Mouse (Mus musculus) hindbrain, embryonic 14.5 days (tissue): ENCODE measurements at regions not wholly inside any gene's neighbourhood (a gene's known extent, or its start where the extent isn't known, plus 50 kb on each side); places are given as distances from the start of the nearest gene placed in this dataset.

ENCODE experiments used
- ATAC-seq: fragments of 200-750 bp; cut with Nextera tagmentation; 2 replicates; pipeline ENCODE4 v1.8.0; 2017; ENCODE audit warnings: moderate number of reproducible peaks, mild to moderate bottlenecking, moderate TSS enrichment, moderate library complexity; ENCODE audit not compliant: low FRiP score
- DNase-seq: peaks from one replicate; pipeline ENCODE4 v3.0.0-alpha.2; 2015; ENCODE audit warnings: low spot score
- H3K27ac ChIP-seq: fragments of 300-500 bp; sonication (generic); 2 replicates; pipeline ENCODE4 v1.5.1; 2014; ENCODE audit warnings: mild to moderate bottlenecking, moderate library complexity
- H3K27me3 ChIP-seq: fragments of 300-500 bp; sonication (generic); 2 replicates; pipeline ENCODE4 v1.6.1; 2014; ENCODE audit warnings: mild to moderate bottlenecking, low read length, mixed read lengths; ENCODE audit not compliant: control insufficient read depth, insufficient read depth
- H3K36me3 ChIP-seq: fragments of 300-500 bp; sonication (generic); replicated peaks from 2 replicates; pipeline ENCODE4 v1.6.1; 2014; ENCODE audit not compliant: control insufficient read depth, insufficient read depth
- H3K4me1 ChIP-seq: fragments of 300-500 bp; sonication (generic); replicated peaks from 2 replicates; pipeline ENCODE4 v1.6.1; 2014; ENCODE audit warnings: antibody characterized with exemption, low read length, mixed read lengths; ENCODE audit not compliant: control insufficient read depth, insufficient read depth
- H3K4me2 ChIP-seq: fragments of 300-500 bp; sonication (generic); replicated peaks from 2 replicates; pipeline ENCODE4 v1.6.1; 2014; ENCODE audit warnings: mild to moderate bottlenecking, moderate library complexity
- H3K4me3 ChIP-seq: fragments of 300-500 bp; sonication (generic); replicated peaks from 2 replicates; pipeline ENCODE4 v1.5.1; 2014; ENCODE audit warnings: mild to moderate bottlenecking, low read length
- H3K9ac ChIP-seq: fragments of 300-500 bp; sonication (generic); 2 replicates; pipeline ENCODE4 v1.6.1; 2014
- H3K9me3 ChIP-seq: fragments of 300-500 bp; sonication (generic); 2 replicates; pipeline ENCODE4 v1.6.1; 2016; ENCODE audit warnings: low read length; ENCODE audit not compliant: control insufficient read depth
- WGBS: fragments of 180-500 bp; shearing (Covaris S2); extraction: QIAGEN DNeasy Blood & Tissue Kit; methylation state at CpG from one replicate; pipeline ENCODE4 v1.1.7; 2014; 5-methylcytosine and 5-hydroxymethylcytosine counted together

- no peak overlapping the region for H3K9ac ChIP-seq
- no peak for ATAC-seq
- no peak overlapping the region for H3K27ac ChIP-seq
- no peaks in the 10 kb centered on the region for H3K4me1 ChIP-seq
- no peaks in the 10 kb centered on the region for H3K36me3 ChIP-seq
- no peak overlapping the region for H3K4me2 ChIP-seq
- WGBS: 79% methylated on average over 5 of the region's 5 CpGs
- H3K27me3 ChIP-seq: no peaks in the 10 kb centered on the region
- no peak for DNase-seq
- H3K9me3 ChIP-seq: no peaks in the 10 kb centered on the region
- no peak overlapping the region for H3K4me3 ChIP-seq
Observed at GRCm38 (mm10) chr15:62163203-62163602, 1240.4 kb upstream of the A1bg start.

- Histone ChIP-seq H3K9ac (no peak overlapping the region), H3K4me3 (no peak overlapping the region), H3K27ac (no peak overlapping the region), H3K27me3 (no peaks in the 10 kb centered on the region), H3K36me3 (no peaks in the 10 kb centered on the region), H3K9me3 (no peaks in the 10 kb centered on the region), H3K4me1 (no peaks in the 10 kb centered on the region), H3K4me2 (no peak overlapping the region)
- ATAC-seq (no peak), DNase-seq (no peak)
- 74% methylated on average over 4 of the region's 4 CpGs for WGBS
Observed at GRCm38 (mm10) chr15:62162648-62163194, 1239.9 kb upstream of the A1bg start.

GRCm38 (mm10) chr15:62161975-62162647 is 1239.3 kb upstream of the A1bg start:
- WGBS: 71% methylated on average over 8 of the region's 8 CpGs
- Histone ChIP-seq H3K36me3 (no peaks in the 10 kb centered on the region), H3K27ac (no peak overlapping the region), H3K9me3 (no peaks in the 10 kb centered on the region), H3K9ac (no peak overlapping the region), H3K4me1 (no peaks in the 10 kb centered on the region), H3K27me3 (no peaks in the 10 kb centered on the region), H3K4me3 (no peak overlapping the region), H3K4me2 (no peak overlapping the region)
- DNase-seq (no peak), ATAC-seq (no peak)

GRCm38 (mm10) chr15:62161061-62161460 is 1238.2 kb upstream of the A1bg start:
- no peak for ATAC-seq
- Histone ChIP-seq H3K27ac (no peak overlapping the region), H3K9ac (no peak overlapping the region), H3K36me3 (no peaks in the 10 kb centered on the region), H3K27me3 (no peaks in the 10 kb centered on the region), H3K4me3 (no peak overlapping the region), H3K4me1 (no peaks in the 10 kb centered on the region), H3K9me3 (no peaks in the 10 kb centered on the region), H3K4me2 (no peak overlapping the region)
- DNase-seq: no peak
- WGBS: 87% methylated on average over 8 of the region's 8 CpGs

- WGBS: 89% methylated on average over 8 of the region's 8 CpGs
- Histone ChIP-seq H3K36me3 (no peaks in the 10 kb centered on the region), H3K9ac (no peak overlapping the region), H3K4me1 (no peaks in the 10 kb centered on the region), H3K27me3 (no peaks in the 10 kb centered on the region), H3K27ac (no peak overlapping the region), H3K9me3 (no peaks in the 10 kb centered on the region), H3K4me2 (no peak overlapping the region), H3K4me3 (no peak overlapping the region)
- no peak for ATAC-seq
- no peak for DNase-seq
Observed at GRCm38 (mm10) chr15:62158875-62159675, 1236.3 kb upstream of the A1bg start.

GRCm38 (mm10) chr15:62157200-62158033 is 1234.6 kb upstream of the A1bg start:
- WGBS: 93% methylated on average over 7 of the region's 7 CpGs
- Histone ChIP-seq H3K4me3 (no peak overlapping the region), H3K4me2 (no peak overlapping the region), H3K9ac (no peak overlapping the region), H3K27ac (no peak overlapping the region), H3K36me3 (no peaks in the 10 kb centered on the region), H3K27me3 (no peaks in the 10 kb centered on the region), H3K4me1 (no peaks in the 10 kb centered on the region), H3K9me3 (no peaks in the 10 kb centered on the region)
- no peak for ATAC-seq
- no peak for DNase-seq

GRCm38 (mm10) chr15:62153222-62153621 is 1230.4 kb upstream of the A1bg start:
- H3K4me3 ChIP-seq: no peak overlapping the region
- no peak for ATAC-seq
- no peaks in the 10 kb centered on the region for H3K36me3 ChIP-seq
- no peaks in the 10 kb centered on the region for H3K9me3 ChIP-seq
- no peaks in the 10 kb centered on the region for H3K4me1 ChIP-seq
- 59% methylated on average over 9 of the region's 9 CpGs for WGBS
- no peak overlapping the region for H3K4me2 ChIP-seq
- no peak overlapping the region for H3K9ac ChIP-seq
- no peak for DNase-seq
- no peaks in the 10 kb centered on the region for H3K27me3 ChIP-seq
- no peak overlapping the region for H3K27ac ChIP-seq

- H3K4me2 ChIP-seq: no peak overlapping the region
- no peaks in the 10 kb centered on the region for H3K27me3 ChIP-seq
- H3K4me3 ChIP-seq: no peak overlapping the region
- no peak overlapping the region for H3K27ac ChIP-seq
- H3K4me1 ChIP-seq: peaks cover 6% of the 10 kb centered on the region; the same call in 1 of the 2 replicates
- ATAC-seq (no peak), DNase-seq (no peak)
- H3K36me3 ChIP-seq: no peaks in the 10 kb centered on the region
- WGBS: 95% methylated on average over 2 of the region's 2 CpGs
- no peaks in the 10 kb centered on the region for H3K9me3 ChIP-seq
- H3K9ac ChIP-seq: no peak overlapping the region
Observed at GRCm38 (mm10) chr15:62152133-62152532, 1229.3 kb upstream of the A1bg start.

GRCm38 (mm10) chr15:62151690-62152089 is 1228.9 kb upstream of the A1bg start:
- H3K4me3 ChIP-seq: no peak overlapping the region
- no peaks in the 10 kb centered on the region for H3K36me3 ChIP-seq

More at GRCm38 (mm10) chr15:62151690-62152089, 1228.9 kb upstream of the A1bg start:
- no peak overlapping the region for H3K27ac ChIP-seq
- no peaks in the 10 kb centered on the region for H3K27me3 ChIP-seq
- H3K4me1 ChIP-seq: peaks cover 7% of the 10 kb centered on the region; the same call in 1 of the 2 replicates
- ATAC-seq (no peak), DNase-seq (no peak)
- no peak overlapping the region for H3K4me2 ChIP-seq
- 90% methylated on average over 3 of the region's 3 CpGs for WGBS
- no peak overlapping the region for H3K9ac ChIP-seq
- no peaks in the 10 kb centered on the region for H3K9me3 ChIP-seq
